In the genomic region with DNA sequence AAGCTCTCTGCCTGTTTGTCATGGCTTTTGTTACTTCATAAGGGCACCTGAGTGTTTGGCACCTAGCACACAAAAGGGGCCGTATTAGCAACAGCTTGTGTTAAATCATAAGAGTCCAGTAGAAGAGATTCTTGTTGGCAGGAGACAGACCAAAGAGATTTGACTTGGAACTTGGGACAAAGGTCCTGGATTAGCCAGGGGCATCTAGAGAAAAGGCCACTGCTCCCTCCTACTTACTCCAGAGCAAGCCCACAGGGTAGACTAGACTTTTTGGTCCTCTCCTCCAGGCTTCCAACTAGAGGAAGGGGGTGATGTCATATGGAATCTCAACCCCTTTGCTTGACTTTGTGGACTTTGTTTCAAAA, we compare ENCODE assay signal across 14 mouse cellular contexts. TPM values are rescaled to one million over a fixed set of nuclear protein-coding genes. Genes with fewer than 3 reads are reported as not detected.
A peak's percentile ranks its signal among the peaks of the same experiment; 100 is the strongest.
DNase-seq lines count a peak whose midpoint lies in the region; ATAC-seq and TF ChIP-seq lines count a peak whose summit lies in the region.
"Had no signal": no experiment of that assay in that cellular context is flagged by ENCODE, and none has a peak within 500 bp of the region (broad histone marks: within the 10 kb centered on the region; RNA-seq: fewer than 3 reads in every experiment).

No protein-coding gene starts in this region.

- no peak overlapping the region for H3K4me3 ChIP-seq in kidney, adult 2 months (ENCODE audit: insufficient read depth, low read depth, low read length)
- H3K4me3 ChIP-seq in lung, postnatal 0 days (ENCODE audit: low read depth, low read length): no peak overlapping the region
- peak overlapping the region; percentile 15; the same call in 1 of the 2 replicates for H3K4me3 ChIP-seq in intestine, embryonic 16.5 days (ENCODE audit: low read length)
- no peak overlapping the region for H3K4me3 ChIP-seq in stomach, embryonic 14.5 days (ENCODE audit: low read depth, low read length)
- no peak overlapping the region for H3K4me3 ChIP-seq in left cerebral cortex, adult 2 months
- H3K4me3 ChIP-seq: gastrocnemius, adult 2 months; heart, adult 2 months had no signal

- H3K4me2 ChIP-seq in lung, postnatal 0 days (replicated peaks; ENCODE audit: low read depth, low read length): no peak overlapping the region
- peak overlapping the region; percentile 43 for H3K4me2 ChIP-seq in intestine, embryonic 16.5 days (ENCODE audit: low read depth, low read length)
- peak overlapping the region; percentile 97 for H3K4me2 ChIP-seq in stomach, embryonic 14.5 days (replicated peaks; ENCODE audit: low read depth, low read length)

- H3K27me3 ChIP-seq in kidney, adult 2 months (replicated peaks; ENCODE audit: control insufficient read depth, insufficient read depth, low read length): no peaks in the 10 kb centered on the region
- 0 out of 2 replicates have a peak, but pooled peaks cover 5% of the 10 kb centered on the region for H3K27me3 ChIP-seq in lung, postnatal 0 days (replicated peaks; ENCODE audit: insufficient read depth, low read length)
- H3K27me3 ChIP-seq in intestine, embryonic 16.5 days (replicated peaks; ENCODE audit: control insufficient read depth, insufficient read depth, low read length): peaks cover 5% of the 10 kb centered on the region; the same call in 1 of the 2 replicates
- peaks cover 12% of the 10 kb centered on the region; the same call in 1 of the 2 replicates for H3K27me3 ChIP-seq in stomach, embryonic 14.5 days (ENCODE audit: control insufficient read depth, insufficient read depth, low read length)

- intact Hi-C loops in left cerebral cortex, adult 2 months (cut with DNase I): loop anchor here (5.0 kb wide), 1 partner anchor 36 kb away; no protein-coding TSS in a partner anchor

- H3K36me3 ChIP-seq in kidney, adult 2 months (ENCODE audit: control insufficient read depth, insufficient read depth, low read length): no peaks in the 10 kb centered on the region
- no peaks in the 10 kb centered on the region for H3K36me3 ChIP-seq in lung, postnatal 0 days (ENCODE audit: insufficient read depth, low read length)
- H3K36me3 ChIP-seq in intestine, embryonic 16.5 days (ENCODE audit: control insufficient read depth, insufficient read depth, low read length): no peaks in the 10 kb centered on the region; the same call in 1 of the 2 replicates
- H3K36me3 ChIP-seq in stomach, embryonic 14.5 days (ENCODE audit: control insufficient read depth, insufficient read depth, low read length): peaks cover 6% of the 10 kb centered on the region

- H3K9me3 ChIP-seq in lung, postnatal 0 days (ENCODE audit: low read length): no peaks in the 10 kb centered on the region
- H3K9me3 ChIP-seq in intestine, embryonic 16.5 days (ENCODE audit: control insufficient read depth, low read length): no peaks in the 10 kb centered on the region
- no peaks in the 10 kb centered on the region for H3K9me3 ChIP-seq in stomach, embryonic 14.5 days (ENCODE audit: control insufficient read depth, low read depth, low read length)

- peak; percentile 77 for DNase-seq in kidney, adult 2 months
- DNase-seq in kidney, postnatal 4 days: no peak
- DNase-seq in lung, postnatal 0 days (ENCODE audit: low spot score): no peak
- DNase-seq in lung, postnatal 36 days: no peak
- DNase-seq in right cerebral cortex, postnatal 25 days: no peak
- no peak for DNase-seq in left cerebral cortex, adult 2 months (ENCODE audit: extremely low spot score in 1 of 2, low spot score in 2 of 2)
- DNase-seq: cerebellum, postnatal 25 days; gastrocnemius, adult 2 months; heart, postnatal 36 days; thymus, postnatal 36 days had no signal

- no peak for TF ChIP-seq EP300 in lung, postnatal 0 days (IDR thresholded peaks at IDR 0.05)

- H3K27ac ChIP-seq in kidney, adult 2 months (ENCODE audit: insufficient read depth, low read depth, low read length): peak overlapping the region; percentile 92
- H3K27ac ChIP-seq in lung, postnatal 0 days (ENCODE audit: low read length): peak overlapping the region; percentile 59; the same call in 1 of the 2 replicates
- H3K27ac ChIP-seq in intestine, embryonic 16.5 days (ENCODE audit: low read length): peak overlapping the region; percentile 88
- H3K27ac ChIP-seq in stomach, embryonic 14.5 days (ENCODE audit: low read length): peak overlapping the region; percentile 76
- H3K27ac ChIP-seq in left cerebral cortex, adult 2 months: no peak overlapping the region
- H3K27ac ChIP-seq: gastrocnemius, adult 2 months; heart, adult 2 months had no signal

- TF ChIP-seq POLR2A in kidney, adult 2 months (IDR thresholded peaks at IDR 0.05; ENCODE audit: low read depth, low read length): no peak

- no peak for TF ChIP-seq CTCF in kidney, adult 2 months (conservative IDR thresholded peaks at IDR 0.05; ENCODE audit: insufficient read depth, insufficient read length, low read depth, low read length)
- TF ChIP-seq CTCF in lung, postnatal 0 days (IDR thresholded peaks at IDR 0.05): no peak
- no peak for TF ChIP-seq CTCF in left cerebral cortex, adult 2 months (IDR thresholded peaks at IDR 0.05)

- WGBS in kidney, adult 2 months: 53% methylated on average over 1 of the region's 1 CpGs
- 60% methylated on average over 1 of the region's 1 CpGs for WGBS in lung, postnatal 0 days
- WGBS in intestine, embryonic 16.5 days: 80% methylated on average over 1 of the region's 1 CpGs
- whole genome bisulfite sequencing in stomach, embryonic 14.5 days: 91% methylated on average over 1 of the region's 1 CpGs

- no peak overlapping the region for H3K9ac ChIP-seq in lung, postnatal 0 days (replicated peaks; ENCODE audit: low read depth)
- peak overlapping the region; percentile 45 for H3K9ac ChIP-seq in intestine, embryonic 16.5 days (ENCODE audit: low read depth, low read length)
- no peak overlapping the region for H3K9ac ChIP-seq in stomach, embryonic 14.5 days (replicated peaks; ENCODE audit: low read depth, low read length)

- peaks cover 37% of the 10 kb centered on the region for H3K4me1 ChIP-seq in kidney, adult 2 months (ENCODE audit: control insufficient read depth, insufficient read depth, low read length)
- peaks cover 24% of the 10 kb centered on the region for H3K4me1 ChIP-seq in lung, postnatal 0 days (ENCODE audit: insufficient read depth, low read depth, low read length)
- H3K4me1 ChIP-seq in intestine, embryonic 16.5 days (ENCODE audit: control insufficient read depth, insufficient read depth, low read length): peaks cover 38% of the 10 kb centered on the region
- H3K4me1 ChIP-seq in stomach, embryonic 14.5 days (ENCODE audit: control insufficient read depth, insufficient read depth, low read length): peaks cover 36% of the 10 kb centered on the region

- ATAC-seq in lung, postnatal 0 days: no peak
- ATAC-seq in intestine, embryonic 16.5 days: no peak
- no peak for ATAC-seq in stomach, embryonic 14.5 days (ENCODE audit: insufficient number of reproducible peaks, insufficient read depth, low FRiP score, low read depth)
- ATAC-seq: CD4-positive, CD25-positive, alpha-beta regulatory T cell, adult 4 months had no signal

RNA-seq across cellular contexts. Expression of a gene that starts 3.9 kb away (rescaled TPM):
- 95.3 and 105 TPM in 2 replicates for polyA plus RNA-seq in kidney, adult 2 months (2012; rRNA removed)
- polyA plus RNA-seq in lung, postnatal 0 days (2015; fragmentation: Nextera tagmentation; extraction: Ambion mirVana): 13.2 and 14.9 TPM in 2 replicates
- 9.5 and 9.7 TPM in 2 replicates for polyA plus RNA-seq in intestine, embryonic 16.5 days (2015; fragmentation: Nextera tagmentation; extraction: Ambion mirVana)
- 9.0 and 9.9 TPM in 2 replicates for polyA plus RNA-seq in stomach, embryonic 14.5 days (2014; fragmentation: Nextera tagmentation; extraction: Ambion mirVana)
- total RNA-seq in left cerebral cortex, adult 2 months (2021): 10 to 100 TPM; 65.3 to 69.8 TPM

RNA-seq across cellular contexts. Expression of a gene that starts 10.8 kb away (rescaled TPM):
- polyA plus RNA-seq in kidney, adult 2 months (2012; rRNA removed): 12.9 TPM in 2 replicates
- polyA plus RNA-seq in lung, postnatal 0 days (2015; fragmentation: Nextera tagmentation; extraction: Ambion mirVana): 36.5 and 38.7 TPM in 2 replicates
- polyA plus RNA-seq in intestine, embryonic 16.5 days (2015; fragmentation: Nextera tagmentation; extraction: Ambion mirVana): 41.2 and 46.4 TPM in 2 replicates
- polyA plus RNA-seq in stomach, embryonic 14.5 days (2014; fragmentation: Nextera tagmentation; extraction: Ambion mirVana): 58.0 and 63.4 TPM in 2 replicates
- 10 to 100 TPM; 19.8 to 22.2 TPM for total RNA-seq in left cerebral cortex, adult 2 months (2021)

RNA-seq across cellular contexts. Expression of a gene that starts 11.2 kb away (rescaled TPM):
- 4.6 and 5.2 TPM in 2 replicates for polyA plus RNA-seq in kidney, adult 2 months (2012; rRNA removed)
- polyA plus RNA-seq in lung, postnatal 0 days (2015; fragmentation: Nextera tagmentation; extraction: Ambion mirVana): 12.2 TPM in 2 replicates
- 3.1 and 3.6 TPM in 2 replicates for polyA plus RNA-seq in intestine, embryonic 16.5 days (2015; fragmentation: Nextera tagmentation; extraction: Ambion mirVana)
- polyA plus RNA-seq in stomach, embryonic 14.5 days (2014; fragmentation: Nextera tagmentation; extraction: Ambion mirVana): 9.2 and 9.8 TPM in 2 replicates
- 10 to 100 TPM; 10.9 to 11.0 TPM for total RNA-seq in left cerebral cortex, adult 2 months (2021)

RNA-seq across cellular contexts. Expression of a gene that starts 16.0 kb away (rescaled TPM):
- 107 and 112 TPM in 2 replicates for polyA plus RNA-seq in kidney, adult 2 months (2012; rRNA removed)
- polyA plus RNA-seq in lung, postnatal 0 days (2015; fragmentation: Nextera tagmentation; extraction: Ambion mirVana): 28.3 and 32.8 TPM in 2 replicates
- polyA plus RNA-seq in intestine, embryonic 16.5 days (2015; fragmentation: Nextera tagmentation; extraction: Ambion mirVana): 138 and 160 TPM in 2 replicates
- polyA plus RNA-seq in stomach, embryonic 14.5 days (2014; fragmentation: Nextera tagmentation; extraction: Ambion mirVana): 84.6 and 88.9 TPM in 2 replicates
- total RNA-seq in left cerebral cortex, adult 2 months (2021): 10 to 100 TPM; 63.7 to 76.7 TPM

RNA-seq across cellular contexts. Expression of a gene that starts 31.0 kb away (rescaled TPM):
- polyA plus RNA-seq in kidney, adult 2 months (2012; rRNA removed): 48.5 and 51.6 TPM in 2 replicates
- polyA plus RNA-seq in lung, postnatal 0 days (2015; fragmentation: Nextera tagmentation; extraction: Ambion mirVana): 27.9 and 28.0 TPM in 2 replicates
- 27.2 and 30.7 TPM in 2 replicates for polyA plus RNA-seq in intestine, embryonic 16.5 days (2015; fragmentation: Nextera tagmentation; extraction: Ambion mirVana)
- 27.0 TPM in 2 replicates for polyA plus RNA-seq in stomach, embryonic 14.5 days (2014; fragmentation: Nextera tagmentation; extraction: Ambion mirVana)
- total RNA-seq in left cerebral cortex, adult 2 months (2021): 10 to 100 TPM; 21.7 to 28.7 TPM
